Mouse (Mus musculus) embryonic fibroblast, embryonic 13.5 days (primary cell): ENCODE results near the gene Glt1d1.

Experiments used
- CTCF ChIP-seq: IDR thresholded peaks from 2 replicates; pipeline ENCODE4 v1.5.1; 2011; ENCODE audit warnings: mild to moderate bottlenecking, control low read depth, low read length, moderate library complexity, borderline replicate concordance; ENCODE audit not compliant: insufficient read depth
- POLR2A ChIP-seq: IDR thresholded peaks from 2 replicates; pipeline ENCODE4 v1.6.1; 2011; ENCODE audit warnings: low read depth, mild to moderate bottlenecking, control low read depth, low read length, moderate library complexity

GRCm38 (mm10) chr5:127678501-127678900, 46.4 kb downstream of the Glt1d1 start:
- TF ChIP-seq POLR2A (no peak), CTCF (no peak)
